Mouse (Mus musculus) c-Kit-positive CD71-negative TER-119-negative erythroid progenitor cells, embryonic 14.5 days (primary cell): Measurements from ENCODE around the gene Tango6.

Experiments
- DNase-seq: peaks from one replicate; pipeline ENCODE4 v3.0.0-alpha.2; 2013; ENCODE audit warnings: low read depth

The Tango6 gene

GRCm38 (mm10) chr8:106682971-106683668 lies at the start of gene Tango6:
Gene Tango6, plus strand, starts transcription at chr8:106683068.
- peak; percentile 78 for DNase-seq

GRCm38 (mm10) chr8:106633361-106634158 lies 49.3 kb upstream of the Tango6 start:
- DNase-seq, result no peak

GRCm38 (mm10) chr8:106635284-106635683 lies 47.6 kb upstream of the Tango6 start:
- no peak for DNase-seq

- DNase-seq, result no peak
Measured at GRCm38 (mm10) chr8:106637446-106637845, 45.4 kb upstream of the Tango6 start.

GRCm38 (mm10) chr8:106638768-106639295 lies 44.0 kb upstream of the Tango6 start:
- no peak for DNase-seq

GRCm38 (mm10) chr8:106640212-106640611 lies 42.7 kb upstream of the Tango6 start:
- DNase-seq, result no peak

GRCm38 (mm10) chr8:106640921-106641320 lies 41.9 kb upstream of the Tango6 start:
- DNase-seq, result no peak

- DNase-seq, result no peak
Measured at GRCm38 (mm10) chr8:106642172-106642571, 40.7 kb upstream of the Tango6 start.

GRCm38 (mm10) chr8:106643100-106643499 lies 39.8 kb upstream of the Tango6 start:
- no peak for DNase-seq

GRCm38 (mm10) chr8:106644957-106645356 lies 37.9 kb upstream of the Tango6 start:
- DNase-seq, result no peak

GRCm38 (mm10) chr8:106646153-106646552 lies 36.7 kb upstream of the Tango6 start:
- no peak for DNase-seq

- DNase-seq, result no peak
Measured at GRCm38 (mm10) chr8:106646731-106647130, 36.1 kb upstream of the Tango6 start.

- DNase-seq, result peak; percentile 67
Measured at GRCm38 (mm10) chr8:106647387-106647786, 35.5 kb upstream of the Tango6 start.

- DNase-seq, result no peak
Measured at GRCm38 (mm10) chr8:106648421-106648820, 34.4 kb upstream of the Tango6 start.

GRCm38 (mm10) chr8:106651994-106652393 lies 30.9 kb upstream of the Tango6 start:
- no peak for DNase-seq

GRCm38 (mm10) chr8:106656046-106656445 lies 26.8 kb upstream of the Tango6 start:
- no peak for DNase-seq

GRCm38 (mm10) chr8:106672786-106673185 lies 10.1 kb upstream of the Tango6 start:
- no peak for DNase-seq

GRCm38 (mm10) chr8:106674318-106674717 lies 8.6 kb upstream of the Tango6 start:
- no peak for DNase-seq

GRCm38 (mm10) chr8:106674894-106675293 lies 8.0 kb upstream of the Tango6 start:
- DNase-seq, result no peak

GRCm38 (mm10) chr8:106684387-106684786 lies 1.5 kb downstream of the Tango6 start:
- DNase-seq, result no peak

GRCm38 (mm10) chr8:106687479-106687878 lies 4.6 kb downstream of the Tango6 start:
- peak; percentile 36 for DNase-seq

GRCm38 (mm10) chr8:106697748-106698248 lies 14.9 kb downstream of the Tango6 start:
- DNase-seq, result no peak

- peak; percentile 60 for DNase-seq
Measured at GRCm38 (mm10) chr8:106699588-106699987, 16.7 kb downstream of the Tango6 start.
